Mouse (Mus musculus) forebrain, embryonic 11.5 days (tissue): ENCODE results near the gene Fbxl4. TPM values are rescaled to one million over a fixed set of nuclear protein-coding genes. Genes with fewer than 3 reads are reported as not detected.

ENCODE experiments used
- ATAC-seq: fragments of 200-750 bp; cut with Nextera tagmentation; replicated peaks from 2 replicates; pipeline ENCODE4 v1.8.0; 2017; ENCODE audit warnings: moderate TSS enrichment; ENCODE audit not compliant: low FRiP score
- DNase-seq: peaks from one replicate; pipeline ENCODE4 v3.0.0-alpha.2; 2017; ENCODE audit warnings: low spot score
- H3K27ac ChIP-seq: fragments of 300-500 bp; sonication (generic); 2 replicates; pipeline ENCODE4 v1.5.1; 2014; ENCODE audit warnings: low read depth, low read length
- H3K27me3 ChIP-seq: fragments of 300-500 bp; sonication (generic); 2 replicates; pipeline ENCODE4 v1.6.1; 2014; ENCODE audit warnings: mild to moderate bottlenecking, low read length, mixed read lengths; ENCODE audit not compliant: control insufficient read depth, insufficient read depth
- H3K36me3 ChIP-seq: fragments of 300-500 bp; sonication (generic); 2 replicates; pipeline ENCODE4 v1.6.1; 2014; ENCODE audit warnings: mild to moderate bottlenecking, low read length, moderate library complexity, mixed read lengths; ENCODE audit not compliant: control insufficient read depth, insufficient read depth
- H3K4me1 ChIP-seq: fragments of 300-500 bp; sonication (generic); replicated peaks from 2 replicates; pipeline ENCODE4 v1.6.1; 2014; ENCODE audit warnings: low read length, mixed read lengths; ENCODE audit not compliant: control insufficient read depth, insufficient read depth
- H3K4me2 ChIP-seq: fragments of 300-500 bp; sonication (generic); 2 replicates; pipeline ENCODE4 v1.6.1; 2014; ENCODE audit warnings: low read depth, mild to moderate bottlenecking, low read length, moderate library complexity, mixed read lengths; ENCODE audit not compliant: severe bottlenecking
- H3K4me3 ChIP-seq: fragments of 300-500 bp; sonication (generic); 2 replicates; pipeline ENCODE4 v1.5.1; 2014; ENCODE audit warnings: low read depth, low read length
- H3K9ac ChIP-seq: fragments of 300-500 bp; sonication (generic); 2 replicates; pipeline ENCODE4 v1.6.1; 2014; ENCODE audit warnings: low read length
- H3K9me3 ChIP-seq: fragments of 300-500 bp; sonication (generic); 2 replicates; pipeline ENCODE4 v1.6.1; 2016; ENCODE audit warnings: low read length, mixed read lengths; ENCODE audit not compliant: control insufficient read depth
- WGBS: fragments of 180-500 bp; shearing (Covaris S2); extraction: QIAGEN DNeasy Blood & Tissue Kit; methylation state at CpG from one replicate; pipeline ENCODE4 v1.1.7; 2014; 5-methylcytosine and 5-hydroxymethylcytosine counted together
- polyA plus RNA-seq: library from polyadenylated mRNA; unstranded; fragments of >200 nt; fragmentation: Nextera tagmentation; extraction: Ambion mirVana; gene quantifications from 2 replicates; pipeline ENCODE4 v1.2.1, GENCODE M21; 2014

Gene Fbxl4
- polyA plus RNA-seq, 1 experiment from 2014 or later: 7.8 TPM

DNA sequence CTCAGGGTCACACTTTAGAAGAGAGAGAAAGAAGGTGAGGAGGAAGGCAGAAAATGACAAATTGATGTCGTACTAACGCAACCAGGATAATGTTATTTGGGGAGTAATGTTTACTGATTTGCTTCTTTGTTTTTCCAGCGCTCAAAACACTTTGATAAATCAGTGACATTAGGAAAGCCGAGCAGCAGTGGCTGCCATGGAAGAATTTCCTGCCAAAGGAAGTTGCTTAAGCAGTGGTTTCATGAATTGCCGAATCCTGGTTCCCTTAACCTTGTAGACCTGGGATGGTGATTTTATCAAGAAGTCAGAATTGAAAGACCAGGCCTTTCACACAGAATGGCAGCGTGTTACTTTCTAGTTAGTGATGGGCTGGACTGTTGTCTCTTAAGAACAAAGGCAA is 23.3 kb downstream of the Fbxl4 start:
- Histone ChIP-seq H3K4me2 (no peak overlapping the region), H3K4me3 (no peak overlapping the region), H3K4me1 (no peaks in the 10 kb centered on the region), H3K9me3 (no peaks in the 10 kb centered on the region), H3K36me3 (no peaks in the 10 kb centered on the region), H3K27me3 (no peaks in the 10 kb centered on the region), H3K9ac (no peak overlapping the region), H3K27ac (no peak overlapping the region)
- DNase-seq (no peak), ATAC-seq (no peak)
- WGBS: 86% methylated on average over 6 of the region's 6 CpGs

DNA sequence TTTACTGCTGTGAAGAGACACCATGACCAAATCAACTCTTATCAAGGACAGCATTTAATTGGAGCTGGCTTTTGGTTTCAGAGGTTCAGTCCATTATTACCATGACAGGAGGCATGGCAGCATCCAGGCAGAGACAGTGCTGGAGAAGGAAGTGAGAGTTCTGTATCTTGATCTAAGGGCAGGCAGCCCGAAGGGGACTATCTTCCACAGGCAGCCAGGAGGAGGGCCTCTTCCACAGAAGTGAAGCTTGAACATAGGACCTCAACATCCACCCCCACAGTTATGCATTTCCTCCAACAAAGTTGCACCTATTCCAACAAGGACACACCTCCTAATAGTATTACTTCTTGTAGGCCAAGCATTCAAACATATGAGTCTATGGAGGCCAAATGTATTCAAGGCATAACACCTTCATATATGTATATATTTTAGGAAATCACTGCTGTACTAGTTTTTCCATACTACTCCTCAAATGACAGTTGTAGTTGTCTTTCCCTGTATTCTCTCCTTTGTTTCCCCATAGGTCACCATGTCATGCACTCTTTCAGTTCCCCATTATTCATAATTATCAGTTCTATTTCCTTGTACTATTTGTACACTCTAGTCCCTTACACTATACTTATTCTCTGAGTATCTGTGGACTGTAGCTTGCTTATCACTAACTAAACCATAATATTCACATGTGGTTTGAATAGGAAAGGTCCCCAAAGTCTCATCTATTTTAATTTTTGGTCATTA is 26.4 kb downstream of the Fbxl4 start:
- H3K27ac ChIP-seq: no peak overlapping the region
- H3K9me3 ChIP-seq: no peaks in the 10 kb centered on the region
- no peak overlapping the region for H3K4me3 ChIP-seq
- H3K9ac ChIP-seq: no peak overlapping the region
- DNase-seq (no peak), ATAC-seq (no peak)
- H3K27me3 ChIP-seq: no peaks in the 10 kb centered on the region
- no peaks in the 10 kb centered on the region for H3K4me1 ChIP-seq
- H3K36me3 ChIP-seq: no peaks in the 10 kb centered on the region
- H3K4me2 ChIP-seq: no peak overlapping the region
- WGBS: 75% methylated on average over 1 of the region's 1 CpGs

DNA sequence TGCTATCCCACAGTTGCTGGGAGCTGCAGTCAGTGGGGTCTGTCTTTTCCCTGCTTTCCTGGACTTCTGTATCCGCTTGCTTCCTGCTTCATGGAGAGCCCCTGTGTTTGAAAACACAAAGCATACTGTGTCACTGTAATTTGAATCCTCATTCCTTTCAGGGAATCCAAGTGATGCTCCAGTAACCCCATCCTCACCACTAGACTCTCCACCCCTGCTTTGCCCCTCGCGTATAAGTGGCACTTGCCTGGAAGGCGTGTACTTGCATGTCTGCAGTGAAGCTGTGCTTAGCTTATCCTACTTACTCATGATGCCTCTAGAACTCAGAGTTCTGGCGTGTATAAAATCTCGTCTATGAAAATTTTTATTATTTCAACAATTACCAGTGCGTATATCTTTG is 32.7 kb downstream of the Fbxl4 start:
- Histone ChIP-seq H3K9me3 (no peaks in the 10 kb centered on the region), H3K27ac (no peak overlapping the region), H3K36me3 (no peaks in the 10 kb centered on the region), H3K4me2 (no peak overlapping the region), H3K9ac (no peak overlapping the region), H3K4me3 (no peak overlapping the region), H3K4me1 (no peaks in the 10 kb centered on the region), H3K27me3 (no peaks in the 10 kb centered on the region)
- 55% methylated on average over 7 of the region's 7 CpGs for WGBS
- DNase-seq (no peak), ATAC-seq (0 out of 2 replicates have a peak, but pooled peaks have one; percentile 21)

DNA sequence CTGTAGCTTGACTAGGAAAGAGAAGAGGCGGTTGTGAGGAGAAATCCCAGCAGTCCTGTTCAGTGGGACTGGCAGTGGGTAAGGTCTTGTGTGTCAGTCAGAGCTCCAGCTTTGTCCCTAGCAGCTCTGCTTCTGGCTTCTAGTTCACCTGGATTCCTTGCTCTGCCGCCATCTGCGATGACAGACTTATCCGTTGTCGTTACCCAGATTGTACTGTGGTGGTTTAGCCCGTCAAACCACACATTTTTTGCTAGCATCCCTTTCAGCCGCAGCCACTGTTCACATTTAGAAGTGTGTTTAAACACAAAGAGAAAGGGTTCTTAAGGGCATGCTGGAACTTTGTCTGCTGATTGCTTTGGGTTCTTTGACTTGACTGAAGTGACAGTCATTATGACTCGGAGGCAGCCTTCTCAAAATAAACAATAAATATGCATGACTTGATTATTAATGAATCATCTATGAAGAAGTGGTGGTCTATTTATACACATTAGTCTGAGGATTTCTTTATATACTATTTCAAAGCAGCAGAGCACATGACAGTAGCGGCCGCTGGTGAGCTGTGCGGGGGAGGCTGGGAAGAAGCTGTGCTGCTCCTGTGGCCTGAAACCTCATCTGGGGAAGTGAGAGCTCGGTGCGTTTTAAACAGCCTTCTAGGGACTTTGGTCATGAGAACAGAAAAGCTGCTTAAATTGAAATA is 35.6 kb downstream of the Fbxl4 start:
- Histone ChIP-seq H3K9ac (no peak overlapping the region), H3K4me2 (no peak overlapping the region)
- ATAC-seq: no peak

DNA sequence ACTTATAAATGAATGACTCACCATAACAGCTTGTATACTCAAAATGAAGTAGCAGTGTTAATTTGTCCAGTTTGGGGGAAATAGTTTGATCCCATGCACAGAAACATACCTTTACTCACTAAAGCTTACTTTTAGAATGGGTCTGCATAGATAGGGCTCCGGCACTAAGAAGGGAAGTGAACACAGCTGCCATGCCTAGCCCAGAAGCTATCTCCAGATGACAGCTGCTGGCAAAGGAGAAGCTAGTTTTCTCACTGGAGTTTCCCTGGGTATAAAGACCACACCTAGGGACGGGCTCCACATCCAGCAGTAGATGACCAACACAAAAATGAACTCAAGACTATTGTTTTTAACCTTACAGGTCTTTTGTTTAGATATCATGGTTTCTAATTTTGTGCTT is 38.1 kb downstream of the Fbxl4 start:
- Histone ChIP-seq H3K9ac (no peak overlapping the region), H3K9me3 (no peaks in the 10 kb centered on the region), H3K27me3 (no peaks in the 10 kb centered on the region), H3K4me1 (no peaks in the 10 kb centered on the region), H3K36me3 (no peaks in the 10 kb centered on the region; the same call in 1 of the 2 replicates), H3K4me3 (no peak overlapping the region), H3K4me2 (no peak overlapping the region), H3K27ac (no peak overlapping the region)
- no peak for ATAC-seq
- no peak for DNase-seq
- 80% methylated on average over 2 of the region's 2 CpGs for WGBS

More for the DNA sequence above, 35.6 kb downstream of the Fbxl4 start:
- H3K27ac ChIP-seq: no peak overlapping the region
- no peak overlapping the region for H3K4me3 ChIP-seq
- H3K4me1 ChIP-seq: no peaks in the 10 kb centered on the region
- no peaks in the 10 kb centered on the region for H3K36me3 ChIP-seq
- DNase-seq: no peak
- no peaks in the 10 kb centered on the region for H3K27me3 ChIP-seq
- 69% methylated on average over 13 of the region's 13 CpGs for WGBS
- H3K9me3 ChIP-seq: no peaks in the 10 kb centered on the region

DNA sequence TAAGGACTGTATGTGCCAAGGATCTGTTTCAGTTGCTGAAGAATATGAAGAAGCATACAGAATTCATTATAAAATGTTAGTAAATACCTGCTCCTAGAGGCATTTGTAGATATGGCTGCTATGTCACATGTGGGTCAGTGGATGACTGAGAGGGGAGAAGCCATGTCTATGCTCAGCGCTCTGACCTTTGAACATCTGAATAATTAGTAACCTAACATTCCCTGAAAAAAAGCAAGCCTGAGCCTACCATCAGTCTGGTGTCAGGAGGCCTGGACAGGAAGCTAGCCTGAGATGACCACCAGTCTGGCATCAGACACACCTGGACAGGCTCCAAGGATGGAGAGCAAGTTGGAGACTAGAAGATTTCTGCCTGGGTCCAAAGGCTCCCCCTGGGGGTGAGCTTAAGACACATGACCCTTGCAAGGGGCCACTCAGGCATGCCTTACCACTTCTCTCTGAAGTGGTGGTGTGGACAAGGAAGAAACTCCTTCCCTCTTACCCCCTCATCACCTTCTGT is 39.2 kb downstream of the Fbxl4 start:
- Histone ChIP-seq H3K4me2 (no peak overlapping the region), H3K27ac (no peak overlapping the region), H3K4me3 (no peak overlapping the region), H3K27me3 (no peaks in the 10 kb centered on the region), H3K4me1 (no peaks in the 10 kb centered on the region), H3K36me3 (no peaks in the 10 kb centered on the region; the same call in 1 of the 2 replicates), H3K9me3 (no peaks in the 10 kb centered on the region), H3K9ac (no peak overlapping the region)
- DNase-seq (no peak), ATAC-seq (no peak; the same call in 1 of the 2 replicates)
- 95% methylated on average over 1 of the region's 1 CpGs for WGBS

DNA sequence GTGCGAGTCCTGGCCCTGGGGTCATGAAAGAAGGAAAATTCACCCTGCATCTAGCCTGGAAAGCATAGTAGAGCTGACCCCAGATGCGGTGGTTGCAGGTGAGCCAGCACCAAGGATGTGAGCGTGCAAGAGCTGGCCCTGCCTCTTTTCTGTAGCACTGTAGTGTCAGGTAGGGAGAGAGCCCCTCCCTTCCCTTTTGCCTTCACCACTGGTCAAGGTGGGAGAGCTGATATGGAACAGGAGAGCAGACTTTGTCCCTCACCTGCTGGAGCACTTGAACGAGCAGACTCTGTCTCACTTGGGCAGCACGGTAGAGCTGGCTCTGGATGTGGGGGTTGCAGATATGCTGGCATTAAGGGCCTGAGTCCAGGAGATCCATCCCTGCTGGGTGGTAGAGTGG is 39.7 kb downstream of the Fbxl4 start:
- Histone ChIP-seq H3K4me1 (no peaks in the 10 kb centered on the region), H3K4me3 (no peak overlapping the region), H3K36me3 (no peaks in the 10 kb centered on the region; the same call in 1 of the 2 replicates), H3K27me3 (no peaks in the 10 kb centered on the region), H3K9me3 (no peaks in the 10 kb centered on the region), H3K9ac (no peak overlapping the region), H3K4me2 (no peak overlapping the region), H3K27ac (no peak overlapping the region)
- WGBS: 90% methylated on average over 5 of the region's 5 CpGs
- DNase-seq (no peak), ATAC-seq (no peak)

DNA sequence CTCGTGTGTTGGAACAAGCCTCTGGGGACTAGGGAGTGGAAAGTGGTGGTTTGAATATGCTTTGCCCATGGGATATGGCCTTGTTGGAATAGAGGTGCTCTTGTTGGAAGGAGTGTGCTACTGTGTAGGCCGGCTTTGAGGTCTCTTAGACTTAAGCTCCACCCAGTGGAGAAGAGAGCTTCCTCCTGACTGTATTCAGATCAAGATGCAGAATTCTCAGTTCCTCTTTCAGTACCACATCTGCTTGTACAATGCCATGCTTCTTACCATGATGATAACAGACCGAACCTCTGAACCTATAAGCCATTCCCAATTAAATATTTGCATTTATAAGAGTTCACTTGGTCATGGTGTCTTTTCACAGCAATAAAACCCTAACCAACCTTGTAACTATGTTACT is 44.7 kb downstream of the Fbxl4 start:
- Histone ChIP-seq H3K27me3 (no peaks in the 10 kb centered on the region), H3K27ac (no peak overlapping the region), H3K9ac (no peak overlapping the region), H3K4me2 (no peak overlapping the region), H3K4me3 (no peak overlapping the region), H3K4me1 (no peaks in the 10 kb centered on the region), H3K9me3 (no peaks in the 10 kb centered on the region), H3K36me3 (no peaks in the 10 kb centered on the region; the same call in 1 of the 2 replicates)
- no peak for ATAC-seq
- DNase-seq: no peak
- 85% methylated on average over 3 of the region's 3 CpGs for WGBS
